Mouse (Mus musculus) hindbrain, embryonic 14.5 days (tissue): ENCODE results near the gene Selenoh. TPM values are rescaled to one million over a fixed set of nuclear protein-coding genes. Genes with fewer than 3 reads are reported as not detected.

Experiments used
- ATAC-seq: fragments of 200-750 bp; cut with Nextera tagmentation; 2 replicates; pipeline ENCODE4 v1.8.0; 2017; ENCODE audit warnings: moderate number of reproducible peaks, mild to moderate bottlenecking, moderate TSS enrichment, moderate library complexity; ENCODE audit not compliant: low FRiP score
- DNase-seq: peaks from one replicate; pipeline ENCODE4 v3.0.0-alpha.2; 2015; ENCODE audit warnings: low spot score
- H3K27ac ChIP-seq: fragments of 300-500 bp; sonication (generic); 2 replicates; pipeline ENCODE4 v1.5.1; 2014; ENCODE audit warnings: mild to moderate bottlenecking, moderate library complexity
- H3K27me3 ChIP-seq: fragments of 300-500 bp; sonication (generic); 2 replicates; pipeline ENCODE4 v1.6.1; 2014; ENCODE audit warnings: mild to moderate bottlenecking, low read length, mixed read lengths; ENCODE audit not compliant: control insufficient read depth, insufficient read depth
- H3K36me3 ChIP-seq: fragments of 300-500 bp; sonication (generic); replicated peaks from 2 replicates; pipeline ENCODE4 v1.6.1; 2014; ENCODE audit not compliant: control insufficient read depth, insufficient read depth
- H3K4me1 ChIP-seq: fragments of 300-500 bp; sonication (generic); replicated peaks from 2 replicates; pipeline ENCODE4 v1.6.1; 2014; ENCODE audit warnings: antibody characterized with exemption, low read length, mixed read lengths; ENCODE audit not compliant: control insufficient read depth, insufficient read depth
- H3K4me2 ChIP-seq: fragments of 300-500 bp; sonication (generic); replicated peaks from 2 replicates; pipeline ENCODE4 v1.6.1; 2014; ENCODE audit warnings: mild to moderate bottlenecking, moderate library complexity
- H3K4me3 ChIP-seq: fragments of 300-500 bp; sonication (generic); replicated peaks from 2 replicates; pipeline ENCODE4 v1.5.1; 2014; ENCODE audit warnings: mild to moderate bottlenecking, low read length
- H3K9ac ChIP-seq: fragments of 300-500 bp; sonication (generic); 2 replicates; pipeline ENCODE4 v1.6.1; 2014
- H3K9me3 ChIP-seq: fragments of 300-500 bp; sonication (generic); 2 replicates; pipeline ENCODE4 v1.6.1; 2016; ENCODE audit warnings: low read length; ENCODE audit not compliant: control insufficient read depth
- WGBS: fragments of 180-500 bp; shearing (Covaris S2); extraction: QIAGEN DNeasy Blood & Tissue Kit; methylation state at CpG from one replicate; pipeline ENCODE4 v1.1.7; 2014; 5-methylcytosine and 5-hydroxymethylcytosine counted together
- polyA plus RNA-seq: library from polyadenylated mRNA; unstranded; fragments of >200 nt; fragmentation: Nextera tagmentation; extraction: Ambion mirVana; gene quantifications from 2 replicates; pipeline ENCODE4 v1.2.1, GENCODE M21; 2014

Gene Selenoh
- 196 and 205 TPM in 2 replicates for polyA plus RNA-seq

DNA sequence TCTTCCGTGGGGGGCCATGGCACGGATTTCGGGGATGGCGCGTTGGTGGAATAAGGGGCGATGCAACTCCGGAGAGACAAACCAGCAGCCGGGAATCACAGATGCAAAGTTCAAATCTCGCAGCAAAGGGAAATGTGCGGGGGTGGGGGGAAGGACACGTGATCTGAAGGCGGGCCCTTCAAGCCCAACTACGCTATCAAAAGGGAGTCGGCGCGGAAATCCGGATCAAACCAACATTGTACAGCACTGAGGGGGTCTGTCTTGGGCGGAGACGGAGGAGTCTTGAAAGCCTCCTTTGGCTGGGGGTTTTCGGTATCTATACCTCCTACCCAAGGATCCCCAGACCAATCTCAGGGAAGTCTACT is at the start of gene Selenoh:
Gene Selenoh (minus strand): TSS at position 202 of the 365 bp plus-strand sequence.
- Histone ChIP-seq H3K9ac (peak within 1 kb of the TSS; percentile 80), H3K27ac (peak within 1 kb of the TSS; percentile 86), H3K9me3 (no peaks in the 10 kb centered on the region), H3K4me2 (peak within 1 kb of the TSS; percentile 65), H3K27me3 (no peaks in the 10 kb centered on the region), H3K4me3 (peak within 1 kb of the TSS; percentile 70), H3K36me3 (peaks cover 32% of the 10 kb centered on the region), H3K4me1 (peaks cover 10% of the 10 kb centered on the region)
- 0% methylated on average over 20 of the region's 20 CpGs for WGBS
- ATAC-seq (peak; percentile 98), DNase-seq (peak; percentile 94)

DNA sequence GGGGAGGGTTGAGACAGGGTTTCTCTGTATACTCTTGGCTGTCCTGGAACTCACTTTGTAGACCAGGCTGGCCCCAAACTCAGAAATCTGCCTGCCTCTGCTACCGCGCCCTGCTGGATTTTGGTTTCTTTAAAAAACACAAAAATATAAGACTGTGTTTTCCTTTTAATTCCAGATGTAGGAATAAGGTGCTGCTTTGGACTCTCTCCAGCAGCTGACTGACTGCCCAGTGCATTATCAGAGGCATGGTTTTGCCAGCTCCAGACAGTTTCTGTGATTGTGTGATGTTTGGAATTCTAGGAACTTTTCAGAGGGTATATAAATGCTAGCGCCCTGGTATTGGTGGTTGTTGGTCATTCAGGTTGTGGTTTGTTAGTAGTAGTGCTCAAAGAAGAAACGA is 46.8 kb upstream of the Selenoh start:
- no peak for DNase-seq
- no peak overlapping the region for H3K27ac ChIP-seq
- H3K36me3 ChIP-seq, result peaks cover 17% of the 10 kb centered on the region
- 97% methylated on average over 4 of the region's 4 CpGs for WGBS
- no peaks in the 10 kb centered on the region for H3K27me3 ChIP-seq
- peaks cover 16% of the 10 kb centered on the region for H3K4me1 ChIP-seq
- no peak for ATAC-seq
- H3K9me3 ChIP-seq, result no peaks in the 10 kb centered on the region
- H3K4me3 ChIP-seq, result no peak overlapping the region
- H3K4me2 ChIP-seq, result no peak overlapping the region
- H3K9ac ChIP-seq, result no peak overlapping the region

DNA sequence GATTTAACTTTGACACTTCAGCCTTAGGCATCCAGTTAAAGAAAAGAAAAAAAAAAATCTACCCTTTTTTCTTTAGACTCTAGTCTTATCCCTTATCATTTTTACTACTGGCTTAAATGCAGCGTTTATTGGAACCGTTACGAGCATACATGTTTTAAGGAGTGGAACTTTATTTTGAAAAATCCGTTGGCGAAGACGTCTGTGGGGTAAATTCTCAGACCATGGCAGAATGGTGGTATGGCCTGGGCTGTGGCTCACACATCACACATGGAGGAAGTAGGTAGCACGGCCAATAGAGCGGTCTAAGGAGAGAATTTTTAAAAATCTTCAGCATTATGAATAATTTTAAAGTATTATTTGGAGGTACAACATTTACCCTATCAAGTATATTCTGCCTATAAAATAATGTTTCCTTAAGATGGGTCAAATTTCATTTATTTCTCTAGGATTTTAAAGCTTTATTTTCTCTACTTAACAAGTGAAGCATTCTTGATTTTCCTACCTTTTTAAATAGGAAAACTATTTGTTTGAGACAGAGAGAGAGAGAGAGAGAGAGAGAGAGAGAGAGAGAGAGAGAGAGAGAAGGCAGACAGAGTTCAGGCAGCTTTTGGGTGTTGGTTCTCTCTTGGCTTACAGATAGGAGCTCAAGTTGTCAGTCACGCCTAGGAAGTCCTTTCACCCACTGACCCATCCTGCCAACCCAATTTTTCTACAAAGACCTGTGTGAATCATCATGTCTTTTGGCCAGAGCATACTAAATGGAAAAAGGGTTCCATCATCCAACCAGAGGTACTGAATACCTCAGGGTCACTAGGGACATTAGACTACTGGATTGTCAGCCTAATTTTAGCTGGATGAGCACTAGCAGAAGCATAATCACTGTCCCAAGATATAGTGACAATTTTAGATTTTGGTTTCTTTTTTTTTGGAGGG is 46.1 kb upstream of the Selenoh start:
- WGBS, result 37% methylated on average over 9 of the region's 9 CpGs
- Histone ChIP-seq H3K27ac (peak overlapping the region; percentile 95), H3K4me3 (peak overlapping the region; percentile 98), H3K9me3 (no peaks in the 10 kb centered on the region), H3K36me3 (peaks cover 10% of the 10 kb centered on the region), H3K27me3 (no peaks in the 10 kb centered on the region), H3K4me1 (peaks cover 16% of the 10 kb centered on the region), H3K9ac (peak overlapping the region; percentile 69), H3K4me2 (peak overlapping the region; percentile 89)
- ATAC-seq, result no peak
- no peak for DNase-seq

DNA sequence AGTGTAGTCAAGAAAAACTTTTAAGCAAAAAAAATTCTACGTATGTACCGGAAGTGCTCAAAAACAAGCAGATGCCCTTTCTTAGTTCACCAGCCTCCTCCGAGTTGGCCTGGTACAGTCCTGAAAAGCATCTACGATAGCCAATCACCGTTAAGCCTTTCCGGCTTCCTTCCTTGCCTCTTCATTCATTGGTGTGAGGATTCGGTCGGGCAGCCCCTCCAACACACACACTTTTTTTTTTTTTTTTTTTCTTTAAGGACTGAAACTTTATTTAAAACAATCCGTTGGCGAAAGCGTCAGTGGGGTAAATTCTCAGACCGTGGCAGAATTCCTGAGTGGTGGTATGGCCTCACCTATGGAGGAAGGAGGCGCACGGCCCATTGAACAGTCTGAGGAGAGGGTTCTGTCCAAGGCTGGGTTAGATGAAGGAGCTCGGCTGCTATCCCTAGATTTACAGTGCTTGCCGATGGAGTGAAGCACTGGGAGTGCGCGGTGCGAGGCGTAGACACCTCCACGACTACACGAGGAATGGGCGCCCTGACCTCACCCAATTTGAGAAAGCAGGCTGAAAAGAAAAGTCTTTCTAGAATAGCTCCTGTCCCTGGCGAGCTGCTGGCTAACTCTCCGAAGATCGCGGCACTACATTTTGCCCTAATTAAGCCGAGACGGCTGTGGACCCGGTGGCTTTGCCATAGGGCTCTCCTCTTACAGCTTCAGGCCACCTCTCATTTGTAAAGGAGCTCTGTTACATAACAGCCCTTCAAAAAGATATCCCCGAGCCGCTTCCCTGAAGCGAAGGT is 45.2 kb upstream of the Selenoh start:
- Histone ChIP-seq H3K4me2 (peak overlapping the region; percentile 89), H3K4me1 (peaks cover 16% of the 10 kb centered on the region), H3K9ac (peak overlapping the region; percentile 69), H3K27ac (peak overlapping the region; percentile 95), H3K4me3 (peak overlapping the region; percentile 98), H3K27me3 (no peaks in the 10 kb centered on the region), H3K9me3 (no peaks in the 10 kb centered on the region), H3K36me3 (peaks cover 6% of the 10 kb centered on the region)
- ATAC-seq, result peak; percentile 95
- under 1% methylated on average over 33 of the region's 33 CpGs for WGBS
- peak; percentile 87 for DNase-seq

DNA sequence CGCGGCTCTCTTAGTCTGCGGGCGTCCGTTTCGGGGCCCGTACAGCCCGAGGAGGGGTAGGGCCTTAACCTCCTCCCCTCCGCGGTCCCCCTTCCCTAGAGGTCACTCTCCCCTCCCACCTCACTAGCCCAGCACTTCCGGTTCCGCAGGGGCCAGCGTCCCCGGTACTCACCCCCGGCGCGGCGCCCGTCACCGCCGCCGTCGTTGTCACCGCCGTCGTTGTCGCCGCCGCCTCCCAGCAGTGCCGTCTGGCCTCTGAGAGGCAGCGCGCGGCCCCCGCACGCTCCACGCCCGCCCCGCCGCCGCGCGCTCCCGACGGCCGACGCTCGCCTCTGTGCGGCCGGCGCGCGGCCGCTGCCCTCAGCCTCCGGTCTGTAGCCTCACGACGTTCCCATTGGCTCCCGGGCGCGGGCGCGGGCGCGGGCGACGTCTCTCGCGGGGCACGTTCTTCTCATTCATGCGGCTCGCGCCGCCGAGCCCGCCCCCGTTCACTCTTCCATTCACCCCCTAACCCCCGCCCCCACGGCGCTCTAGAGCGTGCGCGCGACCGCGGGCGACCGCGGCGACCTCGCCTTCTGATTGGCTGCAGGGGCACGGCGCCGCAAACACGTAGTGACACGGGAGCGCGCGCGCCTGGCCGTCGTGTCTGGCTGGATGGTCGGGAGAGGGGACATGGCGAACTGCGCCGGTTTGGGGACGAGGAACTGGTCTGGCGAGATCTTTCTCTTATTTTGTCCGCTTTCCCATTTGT is 44.4 kb upstream of the Selenoh start, which contains the start of gene Zdhhc5:
Gene Zdhhc5 (minus strand): TSS at position 370 of the 751 bp plus-strand sequence.
- peak within 1 kb of the TSS; percentile 95 for H3K27ac ChIP-seq

DNA sequence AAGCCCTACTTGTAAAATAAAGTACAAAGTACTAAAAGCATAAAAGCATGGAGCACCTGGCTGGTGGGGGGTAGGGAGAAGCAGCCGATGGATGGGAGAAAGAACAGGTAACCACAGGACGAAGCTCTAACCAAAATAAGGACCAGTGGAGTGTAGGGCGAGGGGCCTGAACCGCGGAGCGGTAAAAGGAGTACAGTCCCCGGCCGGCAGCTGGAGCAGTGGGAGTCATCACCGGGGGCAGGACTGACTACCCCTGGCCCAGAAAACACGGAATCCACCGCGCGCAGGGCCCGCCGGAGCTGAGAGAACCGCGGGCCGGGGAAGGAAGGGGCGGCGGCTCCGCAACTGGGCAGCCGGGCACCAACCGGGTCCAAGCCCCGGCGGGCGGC is 43.8 kb upstream of the Selenoh start:
- DNase-seq (no peak), ATAC-seq (no peak; the same call in 1 of the 2 replicates)
- H3K4me3 ChIP-seq, result peak overlapping the region; percentile 98
- under 1% methylated on average over 22 of the region's 26 CpGs for WGBS
- no peaks in the 10 kb centered on the region for H3K27me3 ChIP-seq
- H3K36me3 ChIP-seq, result peaks cover 18% of the 10 kb centered on the region
- no peaks in the 10 kb centered on the region for H3K9me3 ChIP-seq
- H3K4me1 ChIP-seq, result peaks cover 16% of the 10 kb centered on the region
- H3K27ac ChIP-seq, result peak overlapping the region; percentile 95
- peak overlapping the region; percentile 82 for H3K4me2 ChIP-seq
- H3K9ac ChIP-seq, result peak overlapping the region; percentile 96

More for the DNA sequence above, 44.4 kb upstream of the Selenoh start, which contains the start of gene Zdhhc5:
- Histone ChIP-seq H3K4me2 (peak within 1 kb of the TSS; percentile 89), H3K4me3 (peak within 1 kb of the TSS; percentile 98), H3K4me1 (peaks cover 16% of the 10 kb centered on the region), H3K27me3 (no peaks in the 10 kb centered on the region), H3K9me3 (no peaks in the 10 kb centered on the region), H3K9ac (peak within 1 kb of the TSS; percentile 96), H3K36me3 (peaks cover 13% of the 10 kb centered on the region)
- WGBS, result under 1% methylated on average over 96 of the region's 107 CpGs
- peak; percentile 97 for DNase-seq
- peak; percentile 98 for ATAC-seq

DNA sequence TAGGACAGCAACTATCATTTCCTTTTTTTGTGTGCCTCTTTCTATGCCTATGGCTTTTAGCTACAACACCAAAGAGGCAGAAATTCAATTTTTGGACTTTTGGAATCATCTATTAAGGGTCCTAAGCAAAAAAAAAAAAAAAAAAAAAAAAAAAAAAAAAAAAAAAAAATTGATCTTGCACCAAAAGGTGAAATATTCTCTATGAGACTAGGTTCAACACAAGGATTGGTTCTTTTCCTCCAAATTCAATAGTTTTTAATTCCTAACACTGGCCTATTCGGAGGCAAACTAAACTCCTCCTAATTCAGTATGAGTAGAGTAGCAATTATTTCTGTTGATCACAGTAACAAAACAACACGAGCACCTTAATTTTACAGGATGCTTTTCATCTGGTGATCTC is 41.3 kb upstream of the Selenoh start:
- no peaks in the 10 kb centered on the region for H3K9me3 ChIP-seq
- ATAC-seq (no peak), DNase-seq (no peak)
- peaks cover 16% of the 10 kb centered on the region for H3K4me1 ChIP-seq
- WGBS, result 96% methylated on average over 2 of the region's 2 CpGs
- no peak overlapping the region for H3K27ac ChIP-seq
- H3K9ac ChIP-seq, result no peak overlapping the region
- H3K4me2 ChIP-seq, result no peak overlapping the region
- no peaks in the 10 kb centered on the region for H3K27me3 ChIP-seq
- H3K36me3 ChIP-seq, result peaks cover 41% of the 10 kb centered on the region
- no peak overlapping the region for H3K4me3 ChIP-seq

DNA sequence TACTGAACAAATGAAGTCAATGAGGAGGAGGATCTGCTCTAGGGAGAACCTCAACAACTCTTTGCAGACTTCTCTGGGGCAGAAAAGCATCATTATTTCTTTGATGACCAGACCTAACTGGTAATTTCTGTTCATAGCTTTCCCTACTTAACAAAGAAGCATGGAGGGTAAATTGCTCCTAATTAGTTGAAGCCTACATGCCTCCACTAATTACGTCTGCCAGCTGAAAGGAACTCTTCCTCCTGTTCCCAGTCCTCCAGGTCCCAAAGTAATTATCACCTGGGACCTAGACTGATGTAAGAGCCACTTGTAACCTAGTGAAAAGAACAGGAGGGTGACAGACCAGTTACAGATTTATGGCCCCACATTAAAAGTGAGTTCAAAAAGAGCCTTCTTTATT is 37.0 kb upstream of the Selenoh start:
- no peak for ATAC-seq
- no peak overlapping the region for H3K4me2 ChIP-seq
- H3K9me3 ChIP-seq, result no peaks in the 10 kb centered on the region
- H3K4me3 ChIP-seq, result no peak overlapping the region
- WGBS, result 56% methylated on average over 1 of the region's 1 CpGs
- no peaks in the 10 kb centered on the region; the same call in 1 of the 2 replicates for H3K4me1 ChIP-seq
- no peak for DNase-seq
- no peak overlapping the region for H3K9ac ChIP-seq
- H3K36me3 ChIP-seq, result peaks cover 73% of the 10 kb centered on the region
- no peak overlapping the region for H3K27ac ChIP-seq
- no peaks in the 10 kb centered on the region for H3K27me3 ChIP-seq
